Mouse (Mus musculus) spleen, adult 2 months (tissue): ENCODE data around the gene Tmem88b.

ENCODE experiments used
- CTCF ChIP-seq: fragments of 200-500 bp; IDR thresholded peaks from 2 replicates; pipeline ENCODE4 v1.5.1; 2011; ENCODE audit warnings: mild to moderate bottlenecking, inconsistent platforms; ENCODE audit not compliant: insufficient read depth, insufficient read length, insufficient replicate concordance; ENCODE audit errors: extremely low read depth
- POLR2A ChIP-seq: fragments of 200-500 bp; IDR thresholded peaks from 2 replicates; pipeline ENCODE4 v1.6.1; 2011; ENCODE audit warnings: low read depth, low read length, inconsistent platforms

GRCm38 (mm10) chr4:155772786-155773185, 12.9 kb downstream of the Tmem88b start:
- TF ChIP-seq CTCF = no peak
- TF ChIP-seq POLR2A = no peak
